Mouse (Mus musculus) testis, adult 2 months (tissue): Measurements from ENCODE around the gene Mylk4. TPM values are rescaled to one million over a fixed set of nuclear protein-coding genes. Genes with fewer than 3 reads are reported as not detected.

Experiments used
- H3K27ac ChIP-seq: fragments of 200-500 bp; 2 replicates; pipeline ENCODE4 v1.5.1; 2012; ENCODE audit warnings: low read depth, low read length; ENCODE audit not compliant: control insufficient read depth, insufficient read depth
- H3K27me3 ChIP-seq: fragments of 200-500 bp; 2 replicates; pipeline ENCODE4 v1.6.1; 2012; ENCODE audit warnings: mild to moderate bottlenecking, low read length, moderate library complexity; ENCODE audit not compliant: control insufficient read depth, insufficient read depth
- H3K36me3 ChIP-seq: fragments of 200-500 bp; 2 replicates; pipeline ENCODE4 v1.6.1; 2012; ENCODE audit warnings: mild to moderate bottlenecking, low read length; ENCODE audit not compliant: control insufficient read depth, insufficient read depth
- H3K4me1 ChIP-seq: fragments of 200-500 bp; 2 replicates; pipeline ENCODE4 v1.6.1; 2012; ENCODE audit warnings: low read length; ENCODE audit not compliant: control insufficient read depth, insufficient read depth
- H3K4me3 ChIP-seq: fragments of 200-500 bp; 2 replicates; pipeline ENCODE4 v1.5.1; 2012; ENCODE audit warnings: low read depth, mild to moderate bottlenecking, low read length, moderate library complexity, mixed read lengths; ENCODE audit not compliant: control insufficient read depth
- CTCF ChIP-seq: fragments of 200-500 bp; IDR thresholded peaks from 2 replicates; pipeline ENCODE4 v1.5.1; 2012; ENCODE audit warnings: low read depth, mild to moderate bottlenecking, inconsistent platforms, low read length, moderate library complexity; ENCODE audit not compliant: control insufficient read depth, insufficient read depth, insufficient replicate concordance
- POLR2A ChIP-seq: fragments of 200-500 bp; IDR thresholded peaks from 2 replicates; pipeline ENCODE4 v1.6.1; 2012; ENCODE audit warnings: low read depth, mild to moderate bottlenecking, inconsistent platforms, low read length, moderate library complexity; ENCODE audit not compliant: control insufficient read depth
- polyA plus RNA-seq: library from polyadenylated mRNA; depleted of rRNA; stranded (reverse); fragments of >200 nt; gene quantifications from 2 replicates; pipeline ENCODE4 v1.2.3, GENCODE M21; 2012

Mylk4 gene
- polyA plus RNA-seq, 1 experiment: 0.56 TPM

GRCm38 (mm10) chr13:32741161-32741560 is 42.6 kb downstream of the Mylk4 start:
- no peaks in the 10 kb centered on the region for H3K36me3 ChIP-seq
- H3K4me3 ChIP-seq: no peak overlapping the region
- no peaks in the 10 kb centered on the region for H3K27me3 ChIP-seq
- no peaks in the 10 kb centered on the region for H3K4me1 ChIP-seq
- no peak overlapping the region for H3K27ac ChIP-seq
- TF ChIP-seq CTCF: no peak

- no peaks in the 10 kb centered on the region for H3K36me3 ChIP-seq
Observed at GRCm38 (mm10) chr13:32731283-32731682, 52.5 kb downstream of the Mylk4 start.

DNA sequence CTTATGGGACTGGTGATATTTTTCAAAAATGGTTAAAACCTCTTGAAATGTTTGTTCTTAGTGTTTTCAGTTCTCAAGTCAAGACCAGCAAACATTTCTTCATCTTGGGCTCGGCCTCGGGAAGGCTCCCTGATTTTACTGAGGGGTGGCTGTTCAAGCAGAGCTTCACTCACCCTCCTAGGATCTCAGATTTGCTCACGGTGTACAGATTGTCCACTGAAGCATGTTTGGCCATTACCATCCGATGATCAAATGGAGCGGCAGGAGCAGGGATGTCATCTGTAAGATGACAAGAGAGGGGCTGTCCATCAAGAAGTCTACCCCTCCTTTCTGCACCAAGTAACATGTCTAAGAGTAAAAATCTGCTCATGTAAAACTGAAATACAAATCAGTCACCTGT is 59.1 kb downstream of the Mylk4 start:
- TF ChIP-seq POLR2A: no peak
- no peak for TF ChIP-seq CTCF

More at GRCm38 (mm10) chr13:32731283-32731682, 52.5 kb downstream of the Mylk4 start:
- H3K4me3 ChIP-seq: no peak overlapping the region
- H3K27me3 ChIP-seq: no peaks in the 10 kb centered on the region
- H3K27ac ChIP-seq: no peak overlapping the region
- no peaks in the 10 kb centered on the region for H3K4me1 ChIP-seq
- TF ChIP-seq POLR2A: no peak
- no peak for TF ChIP-seq CTCF

DNA sequence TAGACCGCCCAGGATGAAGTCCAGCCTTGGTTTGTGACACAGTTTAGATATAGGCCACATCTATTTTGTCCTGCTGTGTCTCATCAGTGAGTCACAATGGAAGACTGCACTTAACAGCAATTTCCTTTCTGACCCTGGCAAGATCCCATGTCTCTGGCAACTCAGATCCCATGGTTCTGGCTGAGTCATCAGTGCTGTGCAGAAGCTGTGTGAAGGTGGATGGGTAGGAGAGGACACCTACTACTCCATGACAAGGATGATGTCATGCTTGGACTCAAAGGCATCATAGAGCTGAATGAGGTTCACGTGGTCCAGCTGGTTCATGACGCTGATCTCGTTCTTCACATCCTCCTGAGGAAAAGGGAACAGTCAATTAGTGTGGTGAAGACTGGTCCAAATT is 62.0 kb downstream of the Mylk4 start:
- Histone ChIP-seq H3K27ac (no peak overlapping the region), H3K4me1 (no peaks in the 10 kb centered on the region), H3K36me3 (no peaks in the 10 kb centered on the region), H3K27me3 (no peaks in the 10 kb centered on the region), H3K4me3 (no peak overlapping the region)
- no peak for TF ChIP-seq CTCF
- TF ChIP-seq POLR2A: no peak

More for the DNA sequence above, 59.1 kb downstream of the Mylk4 start:
- Histone ChIP-seq H3K4me1 (no peaks in the 10 kb centered on the region), H3K27ac (no peak overlapping the region), H3K4me3 (no peak overlapping the region), H3K27me3 (no peaks in the 10 kb centered on the region), H3K36me3 (no peaks in the 10 kb centered on the region)

GRCm38 (mm10) chr13:32719284-32719683 is 64.5 kb downstream of the Mylk4 start:
- TF ChIP-seq CTCF: no peak
- TF ChIP-seq POLR2A: no peak
- H3K36me3 ChIP-seq: no peaks in the 10 kb centered on the region
- no peak overlapping the region for H3K27ac ChIP-seq
- H3K27me3 ChIP-seq: no peaks in the 10 kb centered on the region
- no peaks in the 10 kb centered on the region for H3K4me1 ChIP-seq
- no peak overlapping the region for H3K4me3 ChIP-seq

GRCm38 (mm10) chr13:32717709-32718108 is 66.0 kb downstream of the Mylk4 start:
- Histone ChIP-seq H3K4me1 (no peaks in the 10 kb centered on the region), H3K27ac (no peak overlapping the region), H3K36me3 (no peaks in the 10 kb centered on the region), H3K27me3 (no peaks in the 10 kb centered on the region), H3K4me3 (no peak overlapping the region)
- TF ChIP-seq POLR2A (no peak), CTCF (no peak)

DNA sequence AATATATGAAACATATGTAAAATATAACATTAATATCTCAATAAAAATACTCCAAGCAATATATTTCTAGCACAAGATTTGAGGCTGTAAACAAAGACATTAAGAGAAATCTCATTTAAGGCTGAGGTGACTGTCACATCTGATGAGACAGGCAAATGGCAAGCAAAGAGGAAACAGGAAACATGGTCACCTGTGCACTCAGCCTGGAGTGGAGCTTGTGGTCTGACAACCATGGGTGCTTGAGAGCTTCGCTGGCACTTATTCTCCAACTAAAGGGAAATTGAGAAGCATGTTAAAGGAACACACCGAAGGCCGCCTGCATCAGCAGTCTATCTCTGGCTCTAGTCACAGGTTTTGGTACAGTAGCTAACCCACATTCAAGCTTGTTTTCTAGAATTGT is 71.2 kb downstream of the Mylk4 start:
- no peak for TF ChIP-seq POLR2A
- no peaks in the 10 kb centered on the region for H3K4me1 ChIP-seq
- no peak overlapping the region for H3K27ac ChIP-seq
- no peaks in the 10 kb centered on the region for H3K36me3 ChIP-seq
- no peak overlapping the region for H3K4me3 ChIP-seq
- H3K27me3 ChIP-seq: no peaks in the 10 kb centered on the region

DNA sequence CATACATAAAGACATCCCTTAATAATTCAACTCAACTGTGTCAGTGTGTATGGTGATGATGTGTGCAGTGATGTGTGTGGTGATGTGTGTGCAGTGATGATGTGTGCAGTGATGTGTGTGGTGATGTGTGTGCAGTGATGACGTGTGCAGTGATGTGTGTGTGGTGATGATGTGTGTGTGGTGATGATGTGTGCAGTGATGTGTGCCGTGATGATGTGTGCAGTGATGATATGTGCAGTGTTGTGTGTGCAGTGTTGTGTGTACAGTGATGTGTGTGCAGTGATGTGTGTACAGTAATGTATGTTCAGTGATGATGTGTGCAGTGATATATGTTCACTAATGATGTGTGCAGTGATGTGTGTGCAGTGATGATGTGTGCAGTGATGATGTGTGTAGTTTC is 75.9 kb downstream of the Mylk4 start:
- Histone ChIP-seq H3K4me1 (no peaks in the 10 kb centered on the region), H3K36me3 (no peaks in the 10 kb centered on the region), H3K27me3 (no peaks in the 10 kb centered on the region), H3K4me3 (no peak overlapping the region), H3K27ac (no peak overlapping the region)
- TF ChIP-seq CTCF: no peak
- no peak for TF ChIP-seq POLR2A
